Mouse (Mus musculus) left cerebral cortex, postnatal 4 days (tissue): Measurements from ENCODE around the gene Os9. TPM values are rescaled to one million over a fixed set of nuclear protein-coding genes. Genes with fewer than 3 reads are reported as not detected.

Experiments used
- DNase-seq: peaks from one replicate; pipeline ENCODE4 v3.0.0-alpha.2; 2022
- intact Hi-C: fragments of 180-260 bp; cut with DNase I; formaldehyde crosslinking; loops from one replicate; pipeline ENCODE4 v1.15.1; 2025
- total RNA-seq, 2 experiments: library from RNA; stranded (reverse); gene quantifications; 2 replicates each; pipeline ENCODE4 v1.2.3; 2021

Os9 gene
- total RNA-seq, 2 experiments from 2014 or later = 86.3 to 90.7 TPM

- DNase-seq = no peak
- intact Hi-C loops = no loop called here
Observed at GRCm38 (mm10) chr10:127048608-127049394, 72.1 kb downstream of the Os9 start.

DNA sequence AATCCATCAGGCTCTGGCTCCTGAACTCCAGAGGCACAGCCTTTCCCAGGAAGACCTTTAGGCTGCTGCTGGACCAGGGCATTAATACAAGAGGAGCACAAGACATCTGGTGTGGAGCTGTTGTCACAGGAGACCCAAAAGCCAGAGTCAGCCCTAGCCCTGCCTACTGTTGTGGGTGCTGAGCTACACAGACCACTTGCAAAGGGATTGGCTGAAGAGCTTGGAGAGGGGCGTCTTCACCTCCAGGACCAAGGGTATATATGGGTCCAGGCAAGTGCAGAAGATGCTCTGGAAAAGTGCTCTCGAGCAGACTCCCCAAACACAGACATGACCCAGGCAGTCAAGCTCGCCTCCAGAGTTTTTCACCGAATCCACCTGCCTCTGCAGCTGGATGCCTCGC lies 73.0 kb downstream of the Os9 start, which contains the start of gene Cyp27b1:
Gene Cyp27b1 (plus strand): TSS at position 297 of the 400 bp plus-strand sequence.
- DNase-seq = no peak
- intact Hi-C loops = no loop called here

Other genes with a start within 250 kb of the Os9 start
- 10 to 100 TPM in 1 of 2 experiments, 1 to 10 TPM in 1; 9.6 to 12.4 TPM for gene Atp23, start 219.8 kb downstream of the Os9 start, total RNA-seq
- gene Ctdsp2, start 142.4 kb downstream of the Os9 start, total RNA-seq = 10 to 100 TPM; 57.6 to 61.4 TPM
- under 1 TPM; 0.12 to 0.16 TPM for gene Avil, start 120.4 kb downstream of the Os9 start, total RNA-seq
- gene Tsfm, start 90.3 kb downstream of the Os9 start, total RNA-seq = 10 to 100 TPM; 29.4 to 30.2 TPM
- 10 to 100 TPM; 13.8 to 14.9 TPM for gene Mettl1, start 79.7 kb downstream of the Os9 start, total RNA-seq
- gene Eef1akmt3, start 79.6 kb downstream of the Os9 start, total RNA-seq = under 1 TPM; 0.18 to 0.42 TPM
- under 1 TPM; 0.70 to 0.84 TPM for gene Cyp27b1, start 72.9 kb downstream of the Os9 start, total RNA-seq
- 10 to 100 TPM; 75.1 to 76.5 TPM for gene March9, start 60.9 kb downstream of the Os9 start, total RNA-seq
- gene Cdk4, start 57.6 kb downstream of the Os9 start, total RNA-seq = 100 to 1,000 TPM; 211 to 221 TPM
- gene Tspan31, start 50.9 kb downstream of the Os9 start, total RNA-seq = 10 to 100 TPM; 49.9 to 54.4 TPM
- 100 to 1,000 TPM; 384 to 394 TPM for gene Agap2, start 45.8 kb downstream of the Os9 start, total RNA-seq
- 100 to 1,000 TPM in 1 of 2 experiments, 10 to 100 TPM in 1; 99.8 to 109 TPM for gene B4galnt1, start 44.1 kb upstream of the Os9 start, total RNA-seq
- gene Slc26a10, start 59.5 kb upstream of the Os9 start, total RNA-seq = under 1 TPM; 0.83 to 0.88 TPM
- 10 to 100 TPM; 70.5 to 75.6 TPM for gene Arhgef25, start 69.0 kb upstream of the Os9 start, total RNA-seq
- 100 to 1,000 TPM; 184 to 207 TPM for gene Dtx3, start 74.6 kb upstream of the Os9 start, total RNA-seq
- gene Pip4k2c, start 90.5 kb upstream of the Os9 start, total RNA-seq = 10 to 100 TPM; 23.8 to 25.0 TPM
- gene Kif5a, start 142.2 kb upstream of the Os9 start, total RNA-seq = 100 to 1,000 TPM; 291 to 312 TPM
- gene Dctn2, start 145.2 kb upstream of the Os9 start, total RNA-seq = 100 to 1,000 TPM; 298 to 302 TPM
- gene Mbd6, start 167.9 kb upstream of the Os9 start, total RNA-seq = 10 to 100 TPM; 47.7 to 51.5 TPM
- 10 to 100 TPM; 65.3 to 65.5 TPM for gene Mars, start 190.7 kb upstream of the Os9 start, total RNA-seq
- gene Arhgap9, start 200.8 kb upstream of the Os9 start, total RNA-seq = 1 to 10 TPM in 1 of 2 experiments, under 1 TPM in 1; 0.56 to 1.1 TPM
- 1 to 10 TPM; 2.8 to 4.1 TPM for gene Gli1, start 220.8 kb upstream of the Os9 start, total RNA-seq
- gene Inhbe, start 233.3 kb upstream of the Os9 start, total RNA-seq = not detected
- not detected for gene Inhbc, start 249.3 kb upstream of the Os9 start, total RNA-seq